Mouse (Mus musculus) MEL (cell line): ENCODE results near the gene Tor4a. TPM values are rescaled to one million over a fixed set of nuclear protein-coding genes. Genes with fewer than 3 reads are reported as not detected.

Source experiments
- DNase-seq: peaks from one replicate; pipeline ENCODE4 v3.0.0; 2011; ENCODE audit warnings: low read depth, low spot score
- H3K27ac ChIP-seq: 2 replicates; pipeline ENCODE4 v1.5.1; 2012; ENCODE audit warnings: low read depth, mild to moderate bottlenecking, control low read depth, low read length, moderate library complexity; ENCODE audit not compliant: control insufficient read depth
- H3K27me3 ChIP-seq, 2 experiments: fragments of 150-350 bp in 1 of 2; sonication (generic) in 1 of 2; 2 replicates each; pipeline ENCODE4 v1.6.1; 2012; ENCODE audit warnings: low read length in 2 of 2, mild to moderate bottlenecking in 2 of 2, improper control_type of control experiment in 1 of 2, moderate library complexity in 1 of 2; ENCODE audit not compliant: insufficient read depth in 2 of 2, control insufficient read depth in 1 of 2
- H3K36me3 ChIP-seq, 2 experiments: 2 replicates each; pipeline ENCODE4 v1.6.1; 2012 to 2014; ENCODE audit warnings: low read length in 2 of 2, improper control_type of control experiment in 1 of 2, inconsistent platforms in 1 of 2, mild to moderate bottlenecking in 1 of 2; ENCODE audit not compliant: insufficient read depth in 2 of 2, control insufficient read depth in 1 of 2
- H3K4me1 ChIP-seq, 2 experiments: fragments of 150-350 bp in 1 of 2; sonication (generic) in 1 of 2; 2 replicates each; pipeline ENCODE4 v1.6.1; 2012; ENCODE audit warnings: low read length in 2 of 2, improper control_type of control experiment in 1 of 2, mild to moderate bottlenecking in 1 of 2; ENCODE audit not compliant: insufficient read depth in 2 of 2, control insufficient read depth in 1 of 2
- H3K4me3 ChIP-seq, 2 experiments: fragments of 150-350 bp in 1 of 2; sonication (generic) in 1 of 2; 2 replicates each; pipeline ENCODE4 v1.5.1; 2012; ENCODE audit warnings: low read depth in 2 of 2, low read length in 2 of 2, mild to moderate bottlenecking in 2 of 2, moderate library complexity in 2 of 2, control low read depth in 1 of 2, improper control_type of control experiment in 1 of 2; ENCODE audit not compliant: control insufficient read depth in 1 of 2, insufficient read depth in 1 of 2
- H3K79me2 ChIP-seq: 2 replicates; pipeline ENCODE4 v1.6.1; 2012; ENCODE audit warnings: mild to moderate bottlenecking, low read length, moderate library complexity; ENCODE audit not compliant: control insufficient read depth, poor library complexity, insufficient read depth
- H3K9ac ChIP-seq: 2 replicates; pipeline ENCODE4 v1.6.1; 2012; ENCODE audit warnings: low read depth, mild to moderate bottlenecking, control low read depth, low read length, moderate library complexity; ENCODE audit not compliant: control insufficient read depth, poor library complexity, severe bottlenecking
- H3K9me3 ChIP-seq: fragments of 150-350 bp; sonication (generic); replicated peaks from 2 replicates; pipeline ENCODE4 v1.6.1; 2012; ENCODE audit warnings: mild to moderate bottlenecking, low read length, improper control_type of control experiment, moderate library complexity; ENCODE audit not compliant: insufficient read depth
- BHLHE40 ChIP-seq: IDR thresholded peaks from 2 replicates; pipeline ENCODE4 v1.6.1; 2012; ENCODE audit warnings: low read depth, mild to moderate bottlenecking, inconsistent platforms, low read length, improper control_type of control experiment, borderline replicate concordance
- CHD1 ChIP-seq: IDR thresholded peaks from 2 replicates; pipeline ENCODE4 v1.6.1; 2012; ENCODE audit warnings: low read depth, mild to moderate bottlenecking, inconsistent platforms, low read length, improper control_type of control experiment
- CHD2 ChIP-seq: IDR thresholded peaks from 2 replicates; pipeline ENCODE4 v1.6.1; 2011; ENCODE audit warnings: low read length, improper control_type of control experiment
- CTCF ChIP-seq, 3 experiments: IDR thresholded peaks in 2 of 3; conservative IDR thresholded peaks in 1 of 3; 2 replicates each; pipeline ENCODE4 v1.5.1; 2011 to 2012; ENCODE audit warnings: low read length in 3 of 3, low read depth in 2 of 3, mild to moderate bottlenecking in 2 of 3, improper control_type of control experiment in 1 of 3, inconsistent platforms in 1 of 3, mixed read lengths in 1 of 3, moderate library complexity in 1 of 3; ENCODE audit not compliant: control insufficient read depth in 1 of 3, insufficient read depth in 1 of 3, poor library complexity in 1 of 3, severe bottlenecking in 1 of 3
- EP300 ChIP-seq, 2 experiments: IDR thresholded peaks; 2 replicates each; pipeline ENCODE4 v1.6.1; 2011; ENCODE audit warnings: improper control_type of control experiment in 2 of 2, low read length in 2 of 2, low read depth in 1 of 2, mild to moderate bottlenecking in 1 of 2
- ETS1 ChIP-seq: IDR thresholded peaks from 2 replicates; pipeline ENCODE4 v1.6.1; 2012; ENCODE audit warnings: low read depth, mild to moderate bottlenecking, inconsistent platforms, low read length, improper control_type of control experiment, moderate library complexity
- GABPA ChIP-seq: IDR thresholded peaks from 2 replicates; pipeline ENCODE4 v1.6.1; 2012; ENCODE audit warnings: low read depth, mild to moderate bottlenecking, inconsistent platforms, low read length, improper control_type of control experiment, moderate library complexity
- GATA1 ChIP-seq: IDR thresholded peaks from 2 replicates; pipeline ENCODE4 v1.6.1; 2011; ENCODE audit warnings: low read depth, low read length, improper control_type of control experiment
- HCFC1 ChIP-seq: IDR thresholded peaks from 2 replicates; pipeline ENCODE4 v1.6.1; 2012; ENCODE audit warnings: low read depth, mild to moderate bottlenecking, inconsistent platforms, low read length, improper control_type of control experiment, moderate library complexity
- JUND ChIP-seq: IDR thresholded peaks from 2 replicates; pipeline ENCODE4 v1.6.1; 2011; ENCODE audit warnings: low read depth, mild to moderate bottlenecking, improper control_type of control experiment, low read length
- MAFK ChIP-seq: IDR thresholded peaks from 2 replicates; pipeline ENCODE4 v1.6.1; 2011; ENCODE audit warnings: low read depth, mild to moderate bottlenecking, low read length, improper control_type of control experiment, borderline replicate concordance
- MAX ChIP-seq: IDR thresholded peaks from 2 replicates; pipeline ENCODE4 v1.6.1; 2011; ENCODE audit warnings: low read length, improper control_type of control experiment
- MAZ ChIP-seq: IDR thresholded peaks from 2 replicates; pipeline ENCODE4 v1.6.1; 2012; ENCODE audit warnings: low read depth, mild to moderate bottlenecking, inconsistent platforms, low read length, improper control_type of control experiment
- MEF2A ChIP-seq: IDR thresholded peaks from 2 replicates; pipeline ENCODE4 v1.6.1; 2014; ENCODE audit warnings: low read depth, mild to moderate bottlenecking, inconsistent platforms, low read length, improper control_type of control experiment; ENCODE audit not compliant: poor library complexity, insufficient replicate concordance, severe bottlenecking; ENCODE audit errors: extremely low read depth
- MXI1 ChIP-seq: IDR thresholded peaks from 2 replicates; pipeline ENCODE4 v1.6.1; 2011; ENCODE audit warnings: mild to moderate bottlenecking, low read depth, low read length, improper control_type of control experiment
- MYB ChIP-seq: IDR thresholded peaks from 2 replicates; pipeline ENCODE4 v1.6.1; 2011; ENCODE audit warnings: mild to moderate bottlenecking, low read depth, low read length, improper control_type of control experiment
- MYC ChIP-seq: IDR thresholded peaks from 2 replicates; pipeline ENCODE4 v1.6.1; 2011; ENCODE audit warnings: low read depth, mild to moderate bottlenecking, low read length, improper control_type of control experiment, moderate library complexity
- NELFE ChIP-seq: IDR thresholded peaks from 2 replicates; pipeline ENCODE4 v1.6.1; 2011; ENCODE audit warnings: low read depth, low read length, improper control_type of control experiment
- NRF1 ChIP-seq: IDR thresholded peaks from 2 replicates; pipeline ENCODE4 v1.6.1; 2014; ENCODE audit warnings: low read depth, mild to moderate bottlenecking, inconsistent platforms, low read length, improper control_type of control experiment, moderate library complexity; ENCODE audit not compliant: poor library complexity, insufficient read depth, severe bottlenecking
- POLR2A ChIP-seq, 2 experiments: IDR thresholded peaks; 2 replicates each; pipeline ENCODE4 v1.6.1; 2011 to 2012; ENCODE audit warnings: low read length in 2 of 2, mild to moderate bottlenecking in 2 of 2, control low read depth in 1 of 2, improper control_type of control experiment in 1 of 2, low read depth in 1 of 2, moderate library complexity in 1 of 2; ENCODE audit not compliant: control insufficient read depth in 1 of 2, insufficient read depth in 1 of 2, poor library complexity in 1 of 2
- POLR2AphosphoS2 ChIP-seq: IDR thresholded peaks from 2 replicates; pipeline ENCODE4 v1.6.1; 2011; ENCODE audit warnings: low read length, improper control_type of control experiment
- POLR2AphosphoS5 ChIP-seq: IDR thresholded peaks from 2 replicates; pipeline ENCODE4 v1.6.1; 2012; ENCODE audit warnings: low read depth, borderline replicate concordance, mild to moderate bottlenecking, inconsistent platforms, low read length, moderate library complexity, mixed read lengths
- RAD21 ChIP-seq: IDR thresholded peaks from 2 replicates; pipeline ENCODE4 v1.6.1; 2011; ENCODE audit warnings: mild to moderate bottlenecking, low read depth, low read length, improper control_type of control experiment
- RCOR1 ChIP-seq: IDR thresholded peaks from 2 replicates; pipeline ENCODE4 v1.6.1; 2012; ENCODE audit warnings: low read depth, mild to moderate bottlenecking, inconsistent platforms, low read length, improper control_type of control experiment
- SIN3A ChIP-seq: IDR thresholded peaks from 2 replicates; pipeline ENCODE4 v1.6.1; 2012; ENCODE audit warnings: low read length, improper control_type of control experiment, inconsistent platforms
- SMC3 ChIP-seq: IDR thresholded peaks from 2 replicates; pipeline ENCODE4 v1.6.1; 2011; ENCODE audit warnings: low read depth, low read length, improper control_type of control experiment
- UBTF ChIP-seq: IDR thresholded peaks from 2 replicates; pipeline ENCODE4 v1.6.1; 2012; ENCODE audit warnings: low read depth, mild to moderate bottlenecking, inconsistent platforms, low read length, improper control_type of control experiment, moderate library complexity, borderline replicate concordance; ENCODE audit not compliant: insufficient read depth
- USF1 ChIP-seq: IDR thresholded peaks from 2 replicates; pipeline ENCODE4 v1.6.1; 2014; ENCODE audit warnings: low read depth, mild to moderate bottlenecking, inconsistent platforms, low read length, improper control_type of control experiment, moderate library complexity
- USF2 ChIP-seq, 2 experiments: IDR thresholded peaks; 2 replicates each; pipeline ENCODE4 v1.6.1; 2011 to 2012; ENCODE audit warnings: improper control_type of control experiment in 2 of 2, low read length in 2 of 2, borderline replicate concordance in 1 of 2, inconsistent platforms in 1 of 2, low read depth in 1 of 2, mild to moderate bottlenecking in 1 of 2; ENCODE audit not compliant: insufficient read depth in 1 of 2
- ZMIZ1 ChIP-seq: IDR thresholded peaks from 2 replicates; pipeline ENCODE4 v1.6.1; 2012; ENCODE audit warnings: low read depth, mild to moderate bottlenecking, inconsistent platforms, low read length, improper control_type of control experiment, moderate library complexity
- ZNF384 ChIP-seq: IDR thresholded peaks from 2 replicates; pipeline ENCODE4 v1.6.1; 2012; ENCODE audit warnings: low read depth, mild to moderate bottlenecking, inconsistent platforms, low read length, improper control_type of control experiment
- polyA plus RNA-seq, 2 experiments: library from polyadenylated mRNA; stranded (reverse) in 1 of 2; unstranded in 1 of 2; fragments of >175 nt in 1 of 2; fragments of >200 nt in 1 of 2; gene quantifications; 2 replicates each; pipeline versions ENCODE4 v1.2.1 to v1.2.4; 2012; ENCODE audit warnings: low replicate concordance in 2 of 2, low read depth in 1 of 2; ENCODE audit not compliant: insufficient read length in 2 of 2, insufficient read depth in 1 of 2, missing spikeins in 1 of 2
- total RNA-seq: library from RNA; depleted of rRNA; stranded (reverse); fragments of 300-350 nt; gene quantifications from 2 replicates; pipeline ENCODE4 v1.2.3, GENCODE M21; 2012

The Tor4a gene
- total and polyA plus RNA-seq, 3 experiments: 9.1 to 13.7 TPM; not detected in 1

DNA sequence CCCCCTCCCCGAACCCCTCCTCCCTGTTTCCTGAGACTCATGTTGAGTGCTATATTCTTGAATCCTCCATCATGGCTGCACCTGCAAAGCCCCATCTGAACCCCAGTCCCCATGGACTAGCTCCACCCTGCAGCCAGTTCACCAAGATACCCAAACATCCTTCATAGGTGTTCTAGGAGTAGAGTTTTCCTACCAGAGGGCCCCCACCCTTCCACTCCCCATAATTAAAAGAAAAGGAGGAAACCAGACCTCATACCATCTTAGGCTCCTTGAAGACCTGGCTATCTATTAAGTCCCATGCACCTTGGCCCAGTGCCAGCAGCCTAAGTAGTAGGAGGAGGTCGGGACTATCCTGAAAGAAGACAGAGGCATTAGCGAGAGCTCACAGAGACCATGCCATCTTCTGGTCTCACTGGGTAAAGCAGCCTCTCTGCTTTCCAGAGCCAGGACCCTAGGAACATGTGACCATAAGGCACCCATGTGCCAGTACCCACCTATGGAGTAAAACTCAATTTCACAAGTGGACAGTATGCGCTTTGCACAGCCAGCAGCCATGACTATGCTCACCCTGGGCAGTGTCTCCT, 7.0 kb upstream of the Tor4a start (continued):
- TF ChIP-seq CHD1 (no peak), ETS1 (no peak), RCOR1 (no peak), NELFE (no peak), MYC (peak; percentile 65; the same call in 1 of the 2 replicates), ZMIZ1 (no peak), POLR2A (IDR thresholded peaks at IDR 0.05; ENCODE audit: control insufficient read depth in 1 of 2, insufficient read depth in 1 of 2, low read depth in 1 of 2, low read length in 2 of 2, poor library complexity in 1 of 2) (no peak), MXI1 (peak; percentile 50; the same call in 1 of the 2 replicates), BHLHE40 (no peak), POLR2AphosphoS5 (no peak), CTCF (IDR thresholded peaks at IDR 0.05 in 2 of 3, conservative IDR thresholded peaks at IDR 0.05 in 1 of 3; ENCODE audit: control insufficient read depth in 1 of 3, insufficient read depth in 1 of 3, low read depth in 2 of 3, low read length in 3 of 3, poor library complexity in 1 of 3, severe bottlenecking in 1 of 3) (peak; percentile 31 to 61 (median 35); a peak in 4 of 6 replicates), MAZ (no peak), GABPA (no peak), POLR2AphosphoS2 (no peak), SIN3A (peak; percentile 38; the same call in 1 of the 2 replicates), CHD2 (no peak), ZNF384 (no peak), UBTF (no peak), MYB (no peak), SMC3 (peak; percentile 71), HCFC1 (no peak), GATA1 (no peak), EP300 (IDR thresholded peaks at IDR 0.05; ENCODE audit: low read depth in 1 of 2, low read length in 2 of 2) (peak; percentile 32 to 39), USF1 (peak; percentile 70), MAFK (no peak), MAX (peak; percentile 66)

GRCm38 (mm10) chr2:25200631-25201030, 3.9 kb upstream of the Tor4a start:
- Histone ChIP-seq H3K36me3 (peaks cover 6 to 12% of the 10 kb centered on the region in 2 experiments; a peak in 3 of 4 replicates), H3K9ac (no peak overlapping the region), H3K27ac (no peak overlapping the region), H3K27me3 (no peaks in the 10 kb centered on the region), H3K4me1 (peaks cover 8 to 23% of the 10 kb centered on the region in 2 experiments), H3K9me3 (no peaks in the 10 kb centered on the region), H3K79me2 (peaks cover under 1% of the 10 kb centered on the region; the same call in 1 of the 2 replicates), H3K4me3 (no peak overlapping the region)
- TF ChIP-seq SMC3 (no peak), POLR2AphosphoS2 (no peak), USF1 (no peak), RAD21 (no peak), USF2 (IDR thresholded peaks at IDR 0.05; ENCODE audit: borderline replicate concordance in 1 of 2, insufficient read depth in 1 of 2, low read depth in 1 of 2, low read length in 2 of 2) (no peak), MYC (no peak), UBTF (no peak), NRF1 (no peak), RCOR1 (no peak), JUND (no peak), MEF2A (no peak), CTCF (IDR thresholded peaks at IDR 0.05 in 2 of 3, conservative IDR thresholded peaks at IDR 0.05 in 1 of 3; ENCODE audit: control insufficient read depth in 1 of 3, insufficient read depth in 1 of 3, low read depth in 2 of 3, low read length in 3 of 3, poor library complexity in 1 of 3, severe bottlenecking in 1 of 3) (no peak), ETS1 (no peak), ZNF384 (no peak), GABPA (no peak)
- DNase-seq: no peak
